Mouse (Mus musculus) embryonic fibroblast, embryonic 13.5 days (primary cell): ENCODE data around the gene Pde7b.

ENCODE experiments used
- CTCF ChIP-seq: IDR thresholded peaks from 2 replicates; pipeline ENCODE4 v1.5.1; 2011; ENCODE audit warnings: mild to moderate bottlenecking, control low read depth, low read length, moderate library complexity, borderline replicate concordance; ENCODE audit not compliant: insufficient read depth
- POLR2A ChIP-seq: IDR thresholded peaks from 2 replicates; pipeline ENCODE4 v1.6.1; 2011; ENCODE audit warnings: low read depth, mild to moderate bottlenecking, control low read depth, low read length, moderate library complexity

GRCm38 (mm10) chr10:20571521-20571920 is 153.4 kb downstream of the Pde7b start:
- TF ChIP-seq POLR2A (no peak), CTCF (no peak)
